Mouse (Mus musculus) embryo, embryonic 10.5 days (tissue): Measurements from ENCODE around the gene Fancl.
A peak's percentile ranks its signal among the peaks of the same experiment; 100 is the strongest.

Experiments
- DNase-seq: peaks from one replicate; pipeline ENCODE4 v3.0.0-alpha.2; 2015; ENCODE audit warnings: low spot score

The Fancl gene

GRCm38 (mm10) chr11:26489761-26490466 lies 104.0 kb downstream of the Fancl start:
- DNase-seq: peak; percentile 85

- DNase-seq: no peak
Measured at GRCm38 (mm10) chr11:26495951-26496350, 110.0 kb downstream of the Fancl start.

GRCm38 (mm10) chr11:26513683-26514082 lies 127.7 kb downstream of the Fancl start:
- DNase-seq: no peak

GRCm38 (mm10) chr11:26516086-26516485 lies 130.2 kb downstream of the Fancl start:
- no peak for DNase-seq

DNA sequence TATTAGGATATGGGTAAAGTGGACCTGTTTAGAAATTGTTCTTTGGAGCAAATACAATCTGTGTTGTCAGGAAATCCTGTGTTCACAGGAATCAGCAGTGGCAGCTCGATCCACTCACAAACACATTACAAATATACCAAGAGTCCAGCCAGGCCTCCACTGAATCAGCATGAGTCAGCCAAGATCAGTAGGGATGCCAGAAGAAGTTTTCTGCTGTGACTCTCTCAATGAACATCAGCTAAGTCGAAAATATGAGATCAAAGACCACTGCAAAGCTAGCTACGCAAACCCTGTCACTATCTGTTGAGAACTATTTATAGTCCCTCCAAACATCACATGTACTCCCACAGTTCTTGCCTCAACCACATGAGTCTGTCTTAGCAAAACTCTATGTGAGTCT lies 133.1 kb downstream of the Fancl start:
- DNase-seq: no peak
